Mouse (Mus musculus) midbrain, embryonic 10.5 days (tissue): ENCODE measurements around the gene Mcfd2. TPM values are rescaled to one million over a fixed set of nuclear protein-coding genes. Genes with fewer than 3 reads are reported as not detected.

ENCODE experiments used
- DNase-seq: peaks from one replicate; pipeline ENCODE4 v3.0.0-alpha.2; 2017; ENCODE audit warnings: low spot score
- H3K27ac ChIP-seq: fragments of 300-500 bp; sonication (generic); replicated peaks from 2 replicates; pipeline ENCODE4 v1.5.1; 2016; ENCODE audit warnings: mild to moderate bottlenecking
- H3K27me3 ChIP-seq: fragments of 300-500 bp; sonication (generic); 2 replicates; pipeline ENCODE4 v1.6.1; 2016; ENCODE audit warnings: low read depth, mild to moderate bottlenecking; ENCODE audit not compliant: poor library complexity, severe bottlenecking
- H3K36me3 ChIP-seq: fragments of 300-500 bp; sonication (generic); 2 replicates; pipeline ENCODE4 v1.6.1; 2016; ENCODE audit warnings: mild to moderate bottlenecking, moderate library complexity
- H3K4me1 ChIP-seq: fragments of 300-500 bp; sonication (generic); 2 replicates; pipeline ENCODE4 v1.6.1; 2016
- H3K4me3 ChIP-seq: fragments of 300-500 bp; sonication (generic); 2 replicates; pipeline ENCODE4 v1.5.1; 2016; ENCODE audit warnings: mild to moderate bottlenecking, moderate library complexity
- H3K9me3 ChIP-seq: fragments of 300-500 bp; sonication (generic); replicated peaks from 2 replicates; pipeline ENCODE4 v1.6.1; 2016; ENCODE audit warnings: mild to moderate bottlenecking
- WGBS: fragments of 180-500 bp; shearing (Covaris S2); methylation state at CpG from one replicate; pipeline ENCODE4 v1.1.7; 2016; 5-methylcytosine and 5-hydroxymethylcytosine counted together
- polyA plus RNA-seq: library from polyadenylated mRNA; unstranded; fragments of >200 nt; fragmentation: Nextera tagmentation; extraction: Ambion mirVana; gene quantifications from 2 replicates; pipeline ENCODE4 v1.2.1, GENCODE M21; 2016

The Mcfd2 gene
- 79.7 and 86.6 TPM in 2 replicates for polyA plus RNA-seq

DNA sequence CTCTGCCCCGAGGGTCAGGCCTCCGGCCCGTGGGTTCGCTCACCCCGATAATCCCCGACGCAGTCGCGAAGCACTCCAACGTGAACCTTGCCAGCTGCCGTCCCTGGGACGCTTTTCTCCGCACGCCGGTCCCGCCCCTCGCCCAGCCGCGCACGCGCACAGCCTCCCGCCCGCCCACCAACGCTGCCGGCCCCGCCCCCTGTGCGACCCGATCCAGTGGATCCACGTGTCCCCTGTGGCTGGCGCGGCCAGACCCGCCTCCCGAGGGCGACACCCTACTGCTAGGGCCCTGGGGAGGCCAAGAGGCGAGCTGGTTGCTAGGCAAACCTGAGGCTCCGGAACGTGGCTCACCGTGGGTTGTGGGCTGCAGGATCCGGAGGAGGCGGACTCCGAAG, at the start of gene Mcfd2:
Gene Mcfd2, minus strand, starts transcription at position 144 of the 395 bp plus-strand sequence.
- peaks cover 4% of the 10 kb centered on the region; the same call in 1 of the 2 replicates for H3K9me3 ChIP-seq
- peak within 1 kb of the TSS; percentile 94 for H3K4me3 ChIP-seq
- peaks cover 36% of the 10 kb centered on the region for H3K36me3 ChIP-seq
- no peaks in the 10 kb centered on the region for H3K27me3 ChIP-seq
- peak; percentile 98 for DNase-seq
- H3K4me1 ChIP-seq, result peaks cover 28% of the 10 kb centered on the region
- WGBS, result under 1% methylated on average over 41 of the region's 41 CpGs
- H3K27ac ChIP-seq, result peak within 1 kb of the TSS; percentile 94

DNA sequence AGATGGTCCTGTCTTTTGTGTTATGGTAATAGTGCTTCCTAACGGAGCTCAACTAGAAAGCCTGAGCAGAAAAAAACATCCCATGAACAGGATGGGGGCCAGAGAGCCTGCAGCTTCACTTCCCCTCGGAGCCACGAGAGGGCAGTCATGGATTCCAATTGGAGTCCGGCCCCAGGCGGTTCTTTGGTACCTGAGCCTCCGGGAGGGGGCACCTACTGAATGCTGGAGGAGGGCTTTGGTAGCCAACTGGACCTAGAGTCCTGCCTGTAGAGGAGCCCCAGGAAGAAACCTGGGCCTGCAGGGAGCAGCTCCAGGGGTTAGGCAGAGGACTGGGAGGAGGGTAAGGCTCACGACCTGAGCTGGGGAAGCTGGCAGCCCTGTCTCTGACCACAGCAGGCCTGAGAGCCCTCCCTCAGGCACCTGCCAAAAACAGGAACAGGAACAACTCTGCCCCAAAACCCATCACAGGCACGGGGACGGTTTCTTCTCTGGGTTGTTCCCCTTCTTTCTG, 49.3 kb upstream of the Mcfd2 start:
- 12% methylated on average over 9 of the region's 9 CpGs for WGBS
- H3K27me3 ChIP-seq, result peaks cover 10% of the 10 kb centered on the region; the same call in 1 of the 2 replicates
- DNase-seq, result peak; percentile 86
- no peaks in the 10 kb centered on the region for H3K36me3 ChIP-seq
- H3K9me3 ChIP-seq, result no peaks in the 10 kb centered on the region
- H3K4me3 ChIP-seq, result no peak overlapping the region
- peaks cover 50% of the 10 kb centered on the region for H3K4me1 ChIP-seq
- peak overlapping the region; percentile 63; the same call in 1 of the 2 replicates for H3K27ac ChIP-seq

DNA sequence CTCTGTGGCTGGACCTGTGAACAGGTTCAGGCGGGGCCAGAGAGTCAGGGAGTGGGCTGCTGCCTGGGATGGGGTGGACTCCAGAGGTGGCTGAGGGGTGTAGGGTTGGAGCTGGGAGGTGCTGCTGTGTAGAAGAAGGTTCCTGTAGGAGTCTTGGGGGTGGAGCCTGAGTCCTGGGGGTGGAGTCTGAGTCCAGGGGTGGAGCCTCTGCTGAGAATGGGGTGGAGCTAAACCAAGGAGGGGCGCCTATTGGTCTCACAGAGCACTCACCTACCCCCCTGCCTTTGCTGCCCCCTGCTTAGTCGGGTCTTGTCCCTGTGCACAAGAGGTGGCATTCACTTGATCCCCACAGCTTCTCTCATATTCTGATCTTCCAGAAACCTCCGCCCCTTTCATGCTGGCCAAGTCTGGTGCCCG, 48.8 kb upstream of the Mcfd2 start:
- WGBS, result 65% methylated on average over 5 of the region's 5 CpGs
- peaks cover 50% of the 10 kb centered on the region for H3K4me1 ChIP-seq
- H3K4me3 ChIP-seq, result no peak overlapping the region

DNA sequence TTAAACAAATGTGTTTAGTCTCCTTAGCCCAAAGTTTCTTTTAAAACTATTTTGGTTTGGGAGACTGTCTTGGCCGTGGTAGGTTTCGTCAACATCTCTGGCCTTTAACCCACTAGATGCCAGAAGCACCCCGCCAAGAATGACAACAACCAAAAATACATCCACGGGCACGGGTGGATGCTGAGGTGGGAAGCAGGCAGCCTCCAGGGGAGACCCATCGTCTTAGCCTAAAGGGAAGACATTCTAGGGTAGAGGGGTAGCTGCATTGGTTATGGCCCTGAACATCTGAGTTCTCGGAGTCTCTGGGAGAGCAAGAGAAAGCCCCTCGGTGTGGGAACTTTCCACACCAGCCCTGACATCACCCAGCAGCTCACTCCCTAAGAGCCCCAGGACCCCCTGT, 48.4 kb upstream of the Mcfd2 start:
- Histone ChIP-seq H3K4me3 (no peak overlapping the region), H3K36me3 (no peaks in the 10 kb centered on the region), H3K4me1 (peaks cover 50% of the 10 kb centered on the region), H3K9me3 (no peaks in the 10 kb centered on the region), H3K27me3 (peaks cover 10% of the 10 kb centered on the region; the same call in 1 of the 2 replicates), H3K27ac (no peak overlapping the region)
- 84% methylated on average over 8 of the region's 8 CpGs for WGBS
- no peak for DNase-seq

More for the DNA sequence above, 48.8 kb upstream of the Mcfd2 start:
- peak overlapping the region; percentile 63; the same call in 1 of the 2 replicates for H3K27ac ChIP-seq
- H3K27me3 ChIP-seq, result peaks cover 10% of the 10 kb centered on the region; the same call in 1 of the 2 replicates
- no peak for DNase-seq
- no peaks in the 10 kb centered on the region for H3K36me3 ChIP-seq
- no peaks in the 10 kb centered on the region for H3K9me3 ChIP-seq

DNA sequence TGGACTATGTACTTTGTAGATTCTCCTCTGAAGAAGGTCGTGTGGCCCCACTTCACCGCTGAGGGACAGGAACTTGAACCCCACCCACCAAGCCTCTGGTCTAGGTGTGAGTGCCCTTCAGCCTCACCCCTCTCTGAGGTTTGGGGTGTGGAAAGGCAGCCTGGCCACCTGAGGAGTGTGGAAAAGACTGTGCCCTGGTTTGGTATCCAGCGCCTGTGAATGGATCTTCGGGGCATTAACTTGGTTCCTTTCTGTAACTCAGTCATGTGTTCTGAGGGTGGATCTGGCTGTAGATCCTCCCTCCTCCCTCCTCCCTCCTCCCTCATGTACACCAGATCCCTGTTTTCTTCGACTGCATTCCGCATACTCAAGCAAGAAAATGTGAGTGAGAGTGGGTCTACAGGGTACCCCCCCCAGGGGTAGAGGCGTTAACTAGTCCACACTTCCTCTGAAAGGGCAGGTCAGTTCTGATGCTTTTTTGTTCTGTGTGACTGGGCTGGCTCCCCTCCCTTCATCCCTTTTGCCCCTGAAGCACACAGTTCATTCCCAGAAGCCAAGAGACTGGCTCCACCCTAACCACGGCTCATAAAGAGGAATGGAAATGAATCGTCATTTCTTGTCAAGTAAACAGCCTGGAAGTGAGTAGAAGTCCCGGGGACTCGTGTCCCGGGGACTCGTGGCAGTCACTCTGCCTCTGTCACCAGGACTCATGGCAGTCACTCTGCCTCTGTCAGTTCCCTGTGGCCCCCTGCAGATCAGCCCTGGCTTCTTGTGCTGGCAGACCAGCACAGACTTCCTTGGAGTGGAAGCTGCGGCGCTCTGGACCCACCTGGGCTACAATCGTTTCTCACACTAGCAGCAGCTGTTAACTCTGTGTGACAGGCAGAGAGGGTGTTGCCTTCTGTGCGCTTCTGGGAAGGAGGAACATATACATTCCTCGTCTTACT, 47.5 kb upstream of the Mcfd2 start:
- no peak for DNase-seq
- Histone ChIP-seq H3K4me1 (peaks cover 50% of the 10 kb centered on the region), H3K9me3 (no peaks in the 10 kb centered on the region), H3K36me3 (no peaks in the 10 kb centered on the region), H3K27me3 (peaks cover 10% of the 10 kb centered on the region; the same call in 1 of the 2 replicates), H3K4me3 (no peak overlapping the region), H3K27ac (no peak overlapping the region)
- WGBS, result 69% methylated on average over 18 of the region's 18 CpGs

DNA sequence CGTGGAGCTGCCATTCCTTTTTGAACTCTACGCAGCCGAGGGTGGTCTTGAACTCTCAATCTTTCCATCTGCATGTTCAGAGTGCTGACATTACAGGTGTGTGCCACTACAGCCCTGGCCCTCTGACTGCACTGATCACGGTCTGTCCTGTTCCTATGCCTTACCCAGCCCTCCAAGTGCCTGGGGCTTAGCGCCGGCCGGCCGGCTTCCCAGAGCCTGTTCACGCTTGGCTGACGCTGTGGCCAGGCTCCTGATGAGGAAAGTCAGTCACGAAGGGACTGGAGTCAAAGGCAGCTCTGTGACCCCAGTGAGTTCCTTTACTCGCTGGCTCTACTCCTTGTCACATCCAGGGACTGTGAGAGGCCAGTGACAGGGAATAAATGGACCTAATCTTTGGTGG, 46.6 kb upstream of the Mcfd2 start:
- peaks cover 10% of the 10 kb centered on the region; the same call in 1 of the 2 replicates for H3K27me3 ChIP-seq
- no peak overlapping the region for H3K4me3 ChIP-seq
- H3K4me1 ChIP-seq, result peaks cover 43% of the 10 kb centered on the region
- no peak overlapping the region for H3K27ac ChIP-seq
- no peaks in the 10 kb centered on the region for H3K9me3 ChIP-seq
- WGBS, result 34% methylated on average over 12 of the region's 12 CpGs
- H3K36me3 ChIP-seq, result no peaks in the 10 kb centered on the region
- peak; percentile 58 for DNase-seq

DNA sequence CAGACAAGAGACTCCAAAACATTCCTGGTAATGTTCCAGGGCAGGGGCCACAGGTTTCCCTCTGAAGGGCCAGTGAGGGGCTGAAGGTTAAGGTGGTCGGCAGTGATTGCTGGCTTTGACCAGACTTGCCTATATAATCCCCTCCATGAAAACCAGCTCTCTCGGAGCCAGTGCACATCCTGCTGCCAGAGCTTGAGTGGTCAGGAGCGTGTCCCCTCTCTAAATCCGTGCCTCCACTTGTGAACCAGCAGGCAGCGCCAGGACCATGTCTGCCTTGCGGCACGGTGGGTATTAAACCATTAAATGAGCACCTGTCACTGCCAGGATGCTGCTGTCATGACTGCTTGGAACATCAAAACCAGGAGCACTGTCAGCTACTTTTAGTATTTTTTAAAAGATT, 44.8 kb upstream of the Mcfd2 start:
- Histone ChIP-seq H3K36me3 (no peaks in the 10 kb centered on the region), H3K4me3 (no peak overlapping the region), H3K27ac (no peak overlapping the region), H3K4me1 (peaks cover 34% of the 10 kb centered on the region), H3K27me3 (0 out of 2 replicates have a peak, but pooled peaks cover 10% of the 10 kb centered on the region), H3K9me3 (no peaks in the 10 kb centered on the region)
- 90% methylated on average over 7 of the region's 7 CpGs for WGBS
- no peak for DNase-seq

DNA sequence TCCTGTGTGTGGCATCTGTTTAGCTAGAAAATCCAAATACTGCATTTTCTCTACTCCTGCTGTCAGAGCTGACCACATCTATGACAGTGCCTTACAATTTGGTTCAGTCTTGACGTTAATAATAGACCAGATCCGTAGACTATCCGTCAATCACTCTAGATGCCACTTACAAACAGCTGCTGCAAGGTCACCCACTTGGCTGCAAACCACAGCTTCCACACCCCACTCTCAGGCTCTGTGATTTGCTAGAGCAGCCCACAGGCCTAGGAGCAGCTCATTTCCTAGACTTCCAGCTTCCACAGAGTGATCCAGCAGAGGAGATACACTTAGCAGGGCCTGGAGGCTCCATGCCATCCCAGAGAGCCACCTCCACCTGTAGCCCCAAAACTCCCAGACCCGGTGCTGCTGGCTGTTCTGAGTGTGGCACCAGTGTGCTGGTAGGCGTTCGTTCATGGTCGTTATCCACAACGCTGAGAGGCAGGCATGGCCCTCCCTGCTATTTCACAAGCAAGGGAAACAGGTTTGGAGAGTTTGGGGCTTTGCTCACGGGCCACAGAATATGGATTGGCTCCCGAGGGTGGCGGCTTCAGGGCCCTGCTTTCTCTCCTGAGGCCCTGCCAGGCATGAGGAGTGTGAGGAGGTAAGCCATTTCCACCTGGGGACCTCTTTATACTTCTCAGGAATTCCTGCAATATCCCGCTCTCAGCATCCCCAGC, 43.5 kb upstream of the Mcfd2 start:
- Histone ChIP-seq H3K27ac (no peak overlapping the region), H3K4me1 (peaks cover 21% of the 10 kb centered on the region), H3K36me3 (no peaks in the 10 kb centered on the region), H3K4me3 (no peak overlapping the region), H3K27me3 (0 out of 2 replicates have a peak, but pooled peaks cover 7% of the 10 kb centered on the region), H3K9me3 (no peaks in the 10 kb centered on the region)
- 86% methylated on average over 12 of the region's 12 CpGs for WGBS
- no peak for DNase-seq

DNA sequence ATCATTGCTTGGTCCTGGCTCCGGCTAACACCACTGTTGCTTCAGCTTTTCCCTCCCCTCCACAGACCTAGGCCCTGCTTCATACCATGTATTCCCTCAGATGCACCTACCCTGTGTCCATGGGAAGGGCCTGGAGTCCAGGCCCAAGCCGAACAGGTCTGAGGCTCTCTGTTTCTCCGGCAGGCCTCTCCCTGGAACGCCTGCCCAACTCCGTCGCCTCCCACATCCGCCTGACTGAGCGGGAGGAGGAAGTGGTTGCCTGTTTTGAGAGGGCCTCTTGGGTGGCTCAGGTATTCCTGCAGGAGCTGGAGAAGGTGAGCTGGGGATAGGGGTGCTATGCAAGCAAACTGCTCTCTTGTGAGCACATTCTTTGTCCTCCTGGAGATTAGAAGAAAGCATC, 41.0 kb upstream of the Mcfd2 start:
- H3K4me1 ChIP-seq, result peaks cover under 1% of the 10 kb centered on the region; the same call in 1 of the 2 replicates
- WGBS, result 83% methylated on average over 8 of the region's 8 CpGs
- DNase-seq, result no peak
- no peaks in the 10 kb centered on the region for H3K36me3 ChIP-seq
- no peaks in the 10 kb centered on the region for H3K9me3 ChIP-seq
- no peaks in the 10 kb centered on the region for H3K27me3 ChIP-seq
- no peak overlapping the region for H3K27ac ChIP-seq
- H3K4me3 ChIP-seq, result no peak overlapping the region

DNA sequence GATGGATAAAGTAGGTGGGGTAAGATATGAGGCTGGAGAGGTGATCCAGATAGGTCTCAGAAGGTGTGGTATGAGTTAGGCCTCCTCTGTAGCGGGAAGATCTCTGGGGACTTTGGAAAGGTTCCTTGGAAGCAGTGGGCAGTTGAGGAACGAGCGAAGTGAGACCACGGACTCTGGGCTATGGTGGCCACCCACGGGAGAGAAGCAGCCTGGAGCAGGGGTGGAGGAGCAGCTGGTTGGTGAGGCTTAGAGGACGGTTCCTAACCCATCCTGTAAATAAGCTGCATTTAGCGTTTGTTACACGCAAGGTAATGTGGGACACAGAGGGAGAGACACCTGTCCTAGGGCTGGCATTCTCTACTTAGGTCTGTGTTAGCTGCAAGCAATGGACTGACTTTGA, 39.3 kb upstream of the Mcfd2 start:
- WGBS, result 92% methylated on average over 8 of the region's 8 CpGs

DNA sequence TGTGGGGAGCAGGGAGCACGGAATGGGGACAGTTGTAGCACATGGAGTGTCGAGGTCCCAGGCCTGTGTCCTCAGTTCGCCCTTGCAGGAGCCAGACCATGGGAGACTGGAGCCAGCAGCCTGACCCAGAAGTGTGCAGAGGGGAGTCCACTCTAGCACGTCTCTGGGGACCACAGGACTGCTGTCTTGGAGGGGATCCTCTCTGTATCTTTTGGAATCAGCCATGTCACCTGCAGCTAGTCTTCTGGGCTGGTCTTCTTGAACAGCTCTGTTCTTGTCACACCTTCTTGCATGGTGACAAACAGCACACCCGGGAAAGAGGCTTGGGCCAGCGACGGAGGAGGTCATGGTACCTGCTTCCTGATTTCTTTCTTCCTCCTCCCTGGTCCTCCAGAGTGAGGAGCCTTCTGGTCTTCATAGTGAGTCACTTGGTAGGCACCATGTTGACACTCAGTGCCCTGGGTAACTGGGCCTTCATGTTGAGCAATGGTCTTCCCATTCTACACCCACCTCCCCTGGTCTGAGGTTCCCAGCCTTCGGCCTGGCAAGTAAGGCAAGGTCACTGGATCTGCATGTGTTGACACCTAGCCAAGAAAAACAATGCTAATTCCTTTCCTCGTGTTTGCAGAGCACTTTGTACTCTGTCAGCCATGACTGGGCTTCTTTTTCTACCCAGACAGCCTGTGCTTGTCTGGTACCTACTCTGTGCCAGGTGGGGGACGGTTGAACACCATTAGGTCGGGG, 38.6 kb upstream of the Mcfd2 start:
- Histone ChIP-seq H3K36me3 (no peaks in the 10 kb centered on the region), H3K27ac (no peak overlapping the region), H3K9me3 (no peaks in the 10 kb centered on the region), H3K27me3 (no peaks in the 10 kb centered on the region), H3K4me3 (no peak overlapping the region), H3K4me1 (no peaks in the 10 kb centered on the region)
- 87% methylated on average over 11 of the region's 11 CpGs for WGBS
- DNase-seq, result no peak

More for the DNA sequence above, 39.3 kb upstream of the Mcfd2 start:
- Histone ChIP-seq H3K9me3 (no peaks in the 10 kb centered on the region), H3K4me3 (no peak overlapping the region), H3K27me3 (no peaks in the 10 kb centered on the region), H3K27ac (no peak overlapping the region), H3K36me3 (no peaks in the 10 kb centered on the region), H3K4me1 (no peaks in the 10 kb centered on the region)
- DNase-seq, result no peak
